Mouse (Mus musculus) midbrain, postnatal 0 days (tissue): Measurements from ENCODE around the gene Oprd1. TPM values are rescaled to one million over a fixed set of nuclear protein-coding genes. Genes with fewer than 3 reads are reported as not detected.

ENCODE experiments used
- ATAC-seq: fragments of 200-750 bp; cut with Nextera tagmentation; 2 replicates; pipeline ENCODE4 v1.8.0; 2017; ENCODE audit warnings: moderate number of reproducible peaks, mild to moderate bottlenecking, moderate TSS enrichment, moderate library complexity; ENCODE audit not compliant: low FRiP score
- DNase-seq: peaks from one replicate; pipeline ENCODE4 v3.0.0-alpha.2; 2015; ENCODE audit warnings: low spot score
- H3K27ac ChIP-seq: fragments of 300-500 bp; sonication (generic); 2 replicates; pipeline ENCODE4 v1.5.1; 2014; ENCODE audit warnings: low read depth, mild to moderate bottlenecking, low read length, mixed read lengths
- H3K27me3 ChIP-seq: fragments of 300-500 bp; sonication (generic); 2 replicates; pipeline ENCODE4 v1.6.1; 2014; ENCODE audit warnings: low read length, control low read depth, mixed read lengths; ENCODE audit not compliant: insufficient read depth
- H3K36me3 ChIP-seq: fragments of 300-500 bp; sonication (generic); 2 replicates; pipeline ENCODE4 v1.6.1; 2014; ENCODE audit warnings: low read length, control low read depth, mixed read lengths; ENCODE audit not compliant: insufficient read depth
- H3K4me1 ChIP-seq: fragments of 300-500 bp; sonication (generic); 2 replicates; pipeline ENCODE4 v1.6.1; 2014; ENCODE audit warnings: mild to moderate bottlenecking, control low read depth, antibody characterized with exemption, low read length, mixed read lengths; ENCODE audit not compliant: insufficient read depth
- H3K4me2 ChIP-seq: fragments of 300-500 bp; sonication (generic); 2 replicates; pipeline ENCODE4 v1.6.1; 2014; ENCODE audit warnings: low read depth, mild to moderate bottlenecking, low read length, mixed read lengths; ENCODE audit not compliant: poor library complexity, severe bottlenecking
- H3K4me3 ChIP-seq: fragments of 300-500 bp; sonication (generic); 2 replicates; pipeline ENCODE4 v1.5.1; 2014; ENCODE audit warnings: low read depth, mild to moderate bottlenecking, low read length, moderate library complexity
- H3K9ac ChIP-seq: fragments of 300-500 bp; sonication (generic); replicated peaks from 2 replicates; pipeline ENCODE4 v1.6.1; 2014; ENCODE audit warnings: mild to moderate bottlenecking, low read length, moderate library complexity, mixed read lengths; ENCODE audit not compliant: poor library complexity, severe bottlenecking
- H3K9me3 ChIP-seq: fragments of 300-500 bp; sonication (generic); 2 replicates; pipeline ENCODE4 v1.6.1; 2016; ENCODE audit warnings: low read length, control low read depth
- CTCF ChIP-seq: IDR thresholded peaks from 2 replicates; pipeline ENCODE4 v1.5.1; 2016; ENCODE audit warnings: antibody characterized with exemption, mild to moderate bottlenecking
- WGBS: fragments of 180-500 bp; shearing (Covaris S2); extraction: QIAGEN DNeasy Blood & Tissue Kit; methylation state at CpG from one replicate; pipeline ENCODE4 v1.1.7; 2014; 5-methylcytosine and 5-hydroxymethylcytosine counted together
- polyA plus RNA-seq: library from polyadenylated mRNA; unstranded; fragments of >200 nt; fragmentation: Nextera tagmentation; extraction: Ambion mirVana; gene quantifications from 2 replicates; pipeline ENCODE4 v1.2.1, GENCODE M21; 2015
- total RNA-seq: library from RNA; depleted of rRNA; stranded (reverse); fragments of >200 nt; gene quantifications from 2 replicates; pipeline ENCODE4 v1.2.3, GENCODE M21; 2014

Oprd1 gene
- total and polyA plus RNA-seq, 2 experiments from 2014 or later = 0.65 to 2.6 TPM

GRCm38 (mm10) chr4:132072946-132073345 is 71.3 kb downstream of the Oprd1 start:
- Histone ChIP-seq H3K9ac (no peak overlapping the region), H3K9me3 (no peaks in the 10 kb centered on the region), H3K4me2 (no peak overlapping the region), H3K4me3 (no peak overlapping the region), H3K27me3 (no peaks in the 10 kb centered on the region), H3K36me3 (no peaks in the 10 kb centered on the region), H3K27ac (no peak overlapping the region), H3K4me1 (0 out of 2 replicates have a peak, but pooled peaks cover 2% of the 10 kb centered on the region)
- DNase-seq (no peak), ATAC-seq (no peak)
- 70% methylated on average over 6 of the region's 6 CpGs for WGBS
- no peak for TF ChIP-seq CTCF

- no peak overlapping the region for H3K4me2 ChIP-seq
- H3K9ac ChIP-seq = no peak overlapping the region
- H3K27ac ChIP-seq = no peak overlapping the region
- no peak for DNase-seq
- WGBS = 82% methylated on average over 3 of the region's 3 CpGs
- H3K9me3 ChIP-seq = no peaks in the 10 kb centered on the region
- no peak for ATAC-seq
- H3K36me3 ChIP-seq = no peaks in the 10 kb centered on the region
- H3K4me3 ChIP-seq = no peak overlapping the region
- H3K27me3 ChIP-seq = no peaks in the 10 kb centered on the region
- TF ChIP-seq CTCF = no peak
- 0 out of 2 replicates have a peak, but pooled peaks cover 2% of the 10 kb centered on the region for H3K4me1 ChIP-seq
These were observed 72.1 kb downstream of the Oprd1 start for GRCm38 (mm10) chr4:132072156-132072555.

- WGBS = 89% methylated on average over 2 of the region's 2 CpGs
- Histone ChIP-seq H3K4me2 (no peak overlapping the region), H3K36me3 (no peaks in the 10 kb centered on the region), H3K4me3 (no peak overlapping the region), H3K27ac (no peak overlapping the region), H3K9me3 (no peaks in the 10 kb centered on the region), H3K9ac (no peak overlapping the region), H3K27me3 (no peaks in the 10 kb centered on the region), H3K4me1 (0 out of 2 replicates have a peak, but pooled peaks cover 2% of the 10 kb centered on the region)
- TF ChIP-seq CTCF = no peak
- ATAC-seq (no peak), DNase-seq (no peak)
These were observed 72.6 kb downstream of the Oprd1 start for GRCm38 (mm10) chr4:132071674-132072073.

GRCm38 (mm10) chr4:132067938-132068235 is 76.4 kb downstream of the Oprd1 start:
- 82% methylated on average over 2 of the region's 2 CpGs for WGBS
- H3K27ac ChIP-seq = no peak overlapping the region
- no peak for TF ChIP-seq CTCF
- ATAC-seq = no peak
- H3K9ac ChIP-seq = no peak overlapping the region
- no peak overlapping the region for H3K4me3 ChIP-seq
- H3K4me1 ChIP-seq = no peaks in the 10 kb centered on the region
- no peak for DNase-seq
- no peak overlapping the region for H3K4me2 ChIP-seq
- H3K9me3 ChIP-seq = no peaks in the 10 kb centered on the region
- H3K36me3 ChIP-seq = no peaks in the 10 kb centered on the region
- no peaks in the 10 kb centered on the region for H3K27me3 ChIP-seq

GRCm38 (mm10) chr4:132067112-132067937 is 77.0 kb downstream of the Oprd1 start:
- H3K9me3 ChIP-seq = no peaks in the 10 kb centered on the region
- no peak for TF ChIP-seq CTCF
- WGBS = 89% methylated on average over 14 of the region's 14 CpGs
- no peak overlapping the region for H3K4me3 ChIP-seq
- H3K9ac ChIP-seq = no peak overlapping the region
- no peak overlapping the region for H3K4me2 ChIP-seq
- no peak overlapping the region for H3K27ac ChIP-seq
- H3K4me1 ChIP-seq = no peaks in the 10 kb centered on the region
- no peaks in the 10 kb centered on the region for H3K36me3 ChIP-seq
- no peak for DNase-seq
- H3K27me3 ChIP-seq = no peaks in the 10 kb centered on the region
- no peak for ATAC-seq

- H3K9me3 ChIP-seq = no peaks in the 10 kb centered on the region
- DNase-seq = peak; percentile 26
- H3K4me1 ChIP-seq = no peaks in the 10 kb centered on the region
- H3K9ac ChIP-seq = no peak overlapping the region
- WGBS = 49% methylated on average over 10 of the region's 10 CpGs
- no peak overlapping the region for H3K4me2 ChIP-seq
- no peaks in the 10 kb centered on the region for H3K36me3 ChIP-seq
- TF ChIP-seq CTCF = no peak
- H3K27me3 ChIP-seq = no peaks in the 10 kb centered on the region
- ATAC-seq = no peak
- H3K27ac ChIP-seq = no peak overlapping the region
- H3K4me3 ChIP-seq = no peak overlapping the region
These were observed 78.0 kb downstream of the Oprd1 start for GRCm38 (mm10) chr4:132066101-132066773.
